Mouse (Mus musculus): ENCODE measurements around the gene Colca2.

The Colca2 gene

DNA sequence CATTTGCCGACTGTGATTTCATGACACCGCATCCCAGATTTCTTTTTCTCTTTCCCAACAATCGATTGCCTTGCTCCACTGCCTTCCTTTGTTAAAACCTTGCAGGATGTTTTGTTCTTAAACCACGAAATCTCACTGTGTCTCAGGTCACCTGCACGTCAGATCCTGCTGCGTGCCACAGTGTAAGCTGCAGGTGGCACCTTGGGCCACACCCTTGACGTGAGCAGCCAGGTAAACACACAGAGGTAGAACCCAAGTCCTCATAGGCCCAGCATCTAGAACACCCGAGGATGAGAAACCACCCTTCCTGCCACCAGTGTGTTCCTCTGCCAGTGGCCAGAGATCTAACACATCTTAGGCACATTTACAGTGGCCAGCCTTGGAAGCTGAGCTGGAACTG is 7.3 kb downstream of the Colca2 start:
- DNase-seq (ENCODE audit: low spot score), result no peak

DNA sequence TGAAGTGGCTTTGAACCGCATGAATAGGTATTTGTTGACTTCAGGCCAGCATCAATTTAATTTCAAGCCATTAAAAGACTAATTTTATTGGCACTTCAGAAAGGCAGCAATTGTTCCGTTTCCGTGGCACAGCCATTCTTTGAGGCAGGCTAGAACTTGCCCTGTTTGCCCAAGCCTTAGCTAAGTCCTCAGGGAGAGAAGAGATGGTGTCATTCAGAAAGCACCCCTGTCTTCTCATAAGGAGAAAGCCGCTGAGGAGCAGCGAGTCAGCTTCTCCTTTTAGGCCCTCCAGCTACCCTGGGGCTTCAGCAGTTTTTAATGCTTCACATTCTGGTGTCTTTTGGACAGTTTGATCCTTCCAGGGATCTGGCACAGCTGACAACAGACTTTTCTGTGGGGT is 9.5 kb downstream of the Colca2 start:
- DNase-seq (ENCODE audit: low spot score), result no peak

DNA sequence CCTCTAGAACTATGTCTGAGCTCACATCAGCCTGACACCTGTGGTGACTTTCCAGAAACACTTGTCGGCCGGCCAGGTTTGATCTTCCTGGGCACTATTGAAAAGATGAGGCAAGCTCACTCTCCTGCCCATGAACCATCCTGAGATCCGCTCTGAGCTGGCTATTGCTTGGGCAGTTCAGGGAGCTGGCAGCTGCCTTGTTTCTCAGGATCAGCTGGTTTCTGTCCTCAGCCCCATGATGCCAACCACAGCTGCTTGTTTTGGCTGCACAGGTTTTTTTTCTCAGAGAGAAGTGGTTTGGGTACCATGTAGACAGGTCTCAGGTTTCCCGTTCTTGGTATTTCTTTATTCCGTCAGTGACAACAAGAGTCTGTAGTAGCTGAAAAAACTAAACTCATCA is 19.9 kb downstream of the Colca2 start:
- no peak for DNase-seq (ENCODE audit: low spot score)

DNA sequence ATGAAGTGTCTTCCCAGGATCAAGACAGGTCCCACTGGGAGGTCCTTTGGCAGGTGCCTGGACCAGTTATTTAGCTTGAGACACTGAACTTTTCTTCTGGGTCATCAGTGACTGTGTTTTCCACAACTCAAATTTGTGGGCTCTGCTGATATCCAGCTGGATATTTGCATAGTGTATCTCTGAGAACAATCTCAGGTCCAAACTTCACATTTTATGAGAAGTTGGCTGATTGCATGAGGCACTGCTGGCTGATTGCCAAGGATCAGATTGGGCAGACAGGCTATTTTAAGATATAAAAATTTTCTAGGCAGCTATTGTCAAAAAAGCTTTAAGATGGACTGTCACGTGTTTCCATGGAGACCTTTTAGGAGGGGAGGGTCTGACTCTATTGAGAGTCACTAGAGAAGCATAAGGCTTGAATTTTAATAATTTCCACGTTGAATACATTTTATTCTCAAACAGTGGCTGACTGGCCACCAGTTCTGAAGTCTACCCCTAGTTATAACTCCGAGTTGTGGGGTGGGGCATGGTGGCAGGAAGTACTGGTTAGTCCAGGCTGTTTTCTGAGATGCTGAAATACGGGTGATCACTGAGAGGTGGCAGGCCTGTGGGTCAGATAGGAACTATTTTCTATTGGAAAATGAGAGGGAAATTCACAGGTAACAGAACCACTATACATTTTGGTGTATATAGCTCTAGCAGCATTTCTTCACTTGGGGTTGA is 21.4 kb downstream of the Colca2 start:
- DNase-seq (ENCODE audit: low spot score), result no peak

DNA sequence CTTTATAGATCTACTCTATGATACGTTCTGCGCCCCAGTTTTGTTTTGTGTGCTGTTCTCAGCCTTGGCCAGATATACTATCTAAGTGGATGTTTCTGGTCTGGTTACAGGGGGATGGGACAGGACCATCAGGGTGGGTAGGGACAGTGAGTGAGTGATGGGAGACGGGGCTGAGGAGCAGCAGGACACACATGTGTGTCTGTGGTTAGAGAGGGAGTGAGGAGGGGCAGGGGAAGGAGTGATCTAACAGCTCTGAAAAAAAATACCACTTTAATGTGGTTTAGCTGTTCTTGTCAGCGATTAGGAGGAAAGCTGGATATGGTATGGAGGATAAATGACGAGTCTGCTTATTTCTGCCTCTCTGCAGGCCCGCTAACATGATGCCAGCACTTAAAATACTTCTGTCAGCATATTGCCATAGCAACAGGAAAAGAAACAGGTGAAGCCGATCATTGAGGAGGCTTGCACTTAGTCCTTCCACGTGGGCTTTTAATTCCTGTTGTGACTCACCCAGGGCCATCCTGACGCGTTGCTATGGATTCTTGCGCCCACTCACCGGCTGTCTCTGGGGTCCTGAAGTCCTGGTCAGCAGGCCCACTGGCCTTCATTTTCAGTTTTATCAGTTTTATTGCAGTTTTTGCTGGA is 39.5 kb downstream of the Colca2 start:
- no peak for DNase-seq (ENCODE audit: low spot score)

DNA sequence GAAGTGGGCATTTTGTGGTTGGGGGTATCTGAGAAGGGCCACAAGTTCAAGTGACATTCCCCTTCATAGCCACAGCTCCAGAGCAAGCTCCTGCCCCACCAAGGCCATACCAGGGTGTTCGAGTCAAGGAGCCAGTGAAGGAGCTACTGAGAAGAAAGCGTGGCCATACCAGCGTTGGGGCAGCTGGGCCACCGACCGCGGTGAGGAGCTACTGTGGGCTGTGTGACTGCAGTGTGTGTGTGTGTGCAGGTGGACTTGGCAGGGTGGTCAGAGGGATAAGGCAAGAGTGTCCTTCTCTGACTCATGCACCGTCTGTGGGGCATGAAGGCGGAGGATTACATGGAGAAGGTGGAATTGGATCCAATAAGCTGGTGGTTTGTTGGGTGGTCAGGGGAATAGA is 46.2 kb downstream of the Colca2 start:
- DNase-seq (ENCODE audit: low spot score), result no peak

DNA sequence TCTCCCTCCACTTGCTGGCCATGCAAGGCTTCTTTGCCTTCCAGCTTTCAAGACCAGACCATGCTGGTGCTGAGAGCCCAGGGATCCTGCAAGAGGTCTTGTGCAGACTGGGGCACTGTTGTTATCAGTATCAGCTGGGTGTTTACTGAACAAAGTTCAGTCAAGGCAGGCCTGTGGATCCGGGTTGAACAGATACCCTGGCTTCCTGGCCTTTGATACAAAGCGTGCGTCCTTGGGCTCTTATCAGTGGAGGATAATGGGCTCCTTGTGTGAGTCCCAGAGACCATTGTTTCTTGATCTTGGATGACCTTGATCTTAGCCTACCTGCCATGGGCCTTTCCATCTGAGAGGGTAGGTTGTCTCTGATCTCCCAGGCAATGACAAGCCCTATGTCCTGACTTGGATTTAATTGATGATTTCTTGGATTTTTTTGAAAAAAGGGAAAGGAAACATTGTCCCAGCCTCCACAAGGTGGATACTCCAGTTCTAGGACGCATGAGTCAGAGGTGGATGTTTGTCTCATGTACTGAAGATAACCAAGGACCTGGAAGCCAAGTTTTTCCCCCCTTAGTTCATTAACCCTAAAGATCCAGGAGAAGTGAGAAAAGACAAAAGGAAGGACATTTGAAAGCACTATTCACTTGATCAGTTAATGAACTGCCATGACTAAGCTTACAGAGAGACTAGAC is 47.5 kb downstream of the Colca2 start:
- no peak for DNase-seq (ENCODE audit: low spot score)

DNA sequence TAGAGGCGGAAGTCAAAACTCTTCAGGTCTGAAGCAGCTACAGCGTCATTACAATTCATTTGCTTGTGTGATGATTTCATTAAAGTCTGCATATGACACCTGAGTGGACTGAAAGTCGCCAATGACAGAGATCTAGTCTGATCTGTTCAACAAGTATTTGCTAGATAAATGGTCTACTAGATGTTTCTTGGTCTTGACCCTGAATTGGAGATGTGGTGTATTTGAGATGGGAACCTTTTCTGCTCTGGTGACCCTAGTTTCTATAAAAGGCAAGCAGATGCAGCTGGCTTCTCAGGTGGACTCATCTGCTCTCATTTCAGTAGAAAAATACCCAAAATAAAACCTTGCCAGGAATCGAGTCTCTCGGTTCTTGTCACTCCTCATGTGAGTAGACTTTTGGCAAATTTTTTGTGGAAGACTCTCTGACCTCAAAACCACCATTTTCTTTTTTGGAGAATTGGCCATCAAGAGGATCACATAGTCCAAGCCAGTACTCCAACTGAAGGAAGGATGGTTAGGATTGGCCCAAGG is 52.7 kb downstream of the Colca2 start:
- DNase-seq (ENCODE audit: low spot score), result no peak
